Mouse (Mus musculus) layer of hippocampus, adult 2 months (tissue): Measurements from ENCODE around the gene Apoc1. TPM values are rescaled to one million over a fixed set of nuclear protein-coding genes. Genes with fewer than 3 reads are reported as not detected.
A peak's percentile ranks its signal among the peaks of the same experiment; 100 is the strongest.

Experiments used
- DNase-seq, 2 experiments: peaks; one replicate each; pipeline ENCODE4 v3.0.0; 2022; ENCODE audit warnings: low spot score in 2 of 2
- H3K27ac ChIP-seq: fragments of 200-600 bp; 2 replicates; pipeline ENCODE4 v1.8.1; 2022
- H3K4me3 ChIP-seq: fragments of 200-600 bp; 2 replicates; pipeline ENCODE4 v1.8.1; 2022; ENCODE audit warnings: mild to moderate bottlenecking
- CTCF ChIP-seq: fragments of 200-600 bp; conservative IDR thresholded peaks from 2 replicates; pipeline ENCODE4 v1.8.1; 2022; ENCODE audit warnings: antibody characterized with exemption, mild to moderate bottlenecking, moderate library complexity
- total RNA-seq, 2 experiments: library from RNA; stranded (reverse); gene quantifications; 2 replicates each; pipeline ENCODE4 v1.2.3; 2021

Apoc1 gene
- total RNA-seq, 2 experiments from 2014 or later = 3.1 to 3.5 TPM

DNA sequence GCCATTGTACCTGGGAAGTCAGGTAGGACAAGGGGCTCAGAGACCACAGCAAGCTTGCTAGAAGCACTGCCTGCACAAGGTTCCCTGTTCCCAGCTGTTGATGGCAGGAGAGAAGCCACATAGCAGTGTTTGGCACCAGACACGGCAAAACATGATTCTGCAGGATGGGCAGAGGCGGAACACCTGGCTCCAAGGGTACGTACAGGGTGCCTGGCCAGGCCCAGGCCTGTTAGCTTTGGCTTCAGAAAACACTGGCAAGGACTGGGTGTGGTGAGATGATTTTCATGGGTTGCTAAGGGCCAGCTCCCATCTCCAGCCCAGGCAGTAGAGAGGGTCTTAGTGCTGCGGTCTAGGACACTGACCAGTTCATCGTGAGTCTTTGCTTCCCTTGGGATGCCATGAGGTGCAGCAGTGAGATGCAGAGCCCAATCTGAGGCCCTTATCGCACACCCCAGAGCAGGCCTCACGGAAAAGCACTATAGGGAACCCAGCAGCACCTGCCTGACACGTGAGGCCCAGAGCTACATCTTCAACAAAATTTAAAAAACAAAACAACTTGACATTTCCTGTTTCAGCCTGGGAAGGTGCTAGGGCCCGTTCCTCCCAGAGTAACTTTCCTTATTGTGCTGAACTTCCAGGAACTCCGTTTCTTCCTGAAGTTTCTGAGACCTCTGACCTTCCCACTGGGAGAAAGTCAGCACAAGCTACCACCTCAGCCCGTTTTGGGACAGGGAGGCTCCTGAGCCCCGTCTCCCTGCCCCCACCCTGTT is 8.0 kb upstream of the Apoc1 start:
- Histone ChIP-seq H3K27ac (peak overlapping the region; percentile 91), H3K4me3 (no peak overlapping the region)
- TF ChIP-seq CTCF = no peak
- no peak for DNase-seq

DNA sequence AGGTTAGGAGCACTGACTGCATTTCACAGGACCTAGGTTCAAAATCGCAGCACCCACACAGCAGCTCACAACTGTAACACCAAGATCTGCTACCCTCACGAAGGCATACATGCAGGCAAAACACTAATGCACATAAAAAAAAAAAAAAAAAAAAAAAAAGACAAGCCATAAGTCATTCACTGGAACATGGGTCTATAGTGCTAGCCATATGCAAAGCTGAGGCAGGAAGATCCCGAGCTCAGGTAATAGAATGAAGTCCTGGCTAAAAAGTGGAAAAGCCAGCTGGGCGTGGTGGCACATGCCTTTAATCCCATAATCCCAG is 7.3 kb upstream of the Apoc1 start:
- no peak overlapping the region; the same call in 1 of the 2 replicates for H3K4me3 ChIP-seq
- no peak for TF ChIP-seq CTCF
- no peak for DNase-seq
- peak overlapping the region; percentile 91 for H3K27ac ChIP-seq

DNA sequence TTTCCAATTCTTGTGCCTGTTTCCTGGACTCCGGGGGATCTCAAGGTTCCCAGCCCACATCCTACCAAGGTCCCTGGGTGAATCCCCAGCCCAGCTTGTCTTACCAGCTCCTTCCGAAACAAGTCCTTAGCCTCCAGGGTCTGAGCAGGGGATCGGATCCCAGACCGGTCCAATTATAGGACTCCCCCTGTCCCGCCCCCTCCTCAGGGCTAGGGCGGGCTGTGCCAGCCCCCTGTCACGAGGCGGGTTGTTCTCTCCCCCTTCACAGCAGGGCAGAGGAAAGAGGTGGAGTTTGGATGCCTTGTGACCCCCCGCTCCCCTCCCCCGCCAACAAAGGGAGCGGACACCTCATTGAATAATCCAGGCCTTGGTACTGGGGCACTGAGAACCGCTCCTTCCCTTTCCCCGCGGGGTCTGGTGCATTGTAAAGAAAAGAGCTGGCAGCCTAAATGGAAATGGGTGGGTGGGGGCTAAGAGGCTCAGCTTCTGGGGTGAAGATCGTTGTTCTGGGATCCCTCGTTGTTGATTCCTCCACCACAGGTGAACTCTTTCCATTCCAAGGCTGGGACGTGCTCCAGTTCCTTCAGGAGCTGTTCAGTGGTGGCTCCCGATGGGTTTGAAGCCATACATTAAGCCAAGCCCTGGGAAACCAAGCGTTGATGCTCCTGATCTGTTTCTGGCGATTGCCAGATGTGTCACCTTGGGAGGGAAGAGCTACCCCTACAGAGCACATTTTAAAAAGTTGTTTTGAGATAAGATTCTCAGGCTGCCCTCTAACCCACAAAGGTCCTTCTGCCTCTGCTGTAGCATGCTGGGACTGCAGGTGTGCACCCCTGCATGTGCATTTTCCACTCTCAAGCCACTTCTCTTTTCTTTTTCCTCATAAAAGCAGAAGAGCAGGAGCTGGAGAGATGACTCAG is 6.7 kb upstream of the Apoc1 start, which contains the start of gene Apoe:
TSS of gene Apoe (minus strand) at position 282 of the 920 bp plus-strand sequence.
- TF ChIP-seq CTCF = no peak
- Histone ChIP-seq H3K27ac (peak within 1 kb of the TSS; percentile 91), H3K4me3 (peak within 1 kb of the TSS; percentile 60)
- DNase-seq = peak; percentile 60 to 86

DNA sequence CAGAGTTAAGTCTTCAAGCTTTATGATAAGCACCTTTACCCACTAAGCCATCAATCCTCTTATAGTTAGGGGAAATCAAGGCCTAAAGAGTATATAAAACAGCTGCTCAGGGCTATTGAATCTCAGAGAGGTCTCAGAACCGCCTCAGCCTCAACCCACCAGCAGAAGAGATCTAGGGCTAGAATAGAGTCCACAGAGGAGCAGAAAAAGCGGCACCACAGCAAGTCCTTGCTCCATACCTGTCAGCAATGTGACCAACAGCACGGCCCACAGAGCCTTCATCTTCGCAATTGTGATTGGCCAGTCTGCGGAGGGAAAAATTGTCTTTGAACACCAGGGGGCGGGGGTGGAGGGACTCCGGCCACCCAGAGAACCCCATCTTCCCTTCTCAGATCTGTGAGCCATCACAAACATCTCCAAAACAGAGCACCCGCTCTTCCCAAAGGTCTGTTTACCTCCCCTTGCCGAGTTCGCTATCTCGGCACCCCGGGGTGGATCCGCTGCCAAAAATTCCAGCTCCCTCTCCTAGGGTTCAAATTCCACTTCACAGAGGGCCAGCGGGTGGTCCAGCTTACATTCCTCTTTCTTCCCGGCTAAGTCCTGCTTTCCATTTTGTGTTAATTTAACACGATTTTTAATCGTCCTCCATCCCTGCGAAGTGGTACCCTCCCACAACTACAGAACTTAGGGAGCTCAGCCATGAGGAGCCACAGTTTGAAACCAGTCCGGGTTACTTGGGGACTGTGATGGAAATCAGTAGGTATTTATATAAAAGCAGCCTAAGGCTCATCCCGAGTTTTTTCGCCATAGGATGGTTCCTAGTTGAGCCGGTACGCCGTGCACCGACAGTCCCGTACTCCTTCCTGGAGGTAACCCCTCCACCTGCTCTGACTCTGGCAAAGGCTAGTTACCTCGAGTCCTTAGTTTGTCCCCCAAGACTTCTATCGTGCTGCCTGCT is 5.8 kb upstream of the Apoc1 start:
- DNase-seq = no peak
- Histone ChIP-seq H3K27ac (peak overlapping the region; percentile 91), H3K4me3 (peak overlapping the region; percentile 60)
- peak; percentile 52 for TF ChIP-seq CTCF

DNA sequence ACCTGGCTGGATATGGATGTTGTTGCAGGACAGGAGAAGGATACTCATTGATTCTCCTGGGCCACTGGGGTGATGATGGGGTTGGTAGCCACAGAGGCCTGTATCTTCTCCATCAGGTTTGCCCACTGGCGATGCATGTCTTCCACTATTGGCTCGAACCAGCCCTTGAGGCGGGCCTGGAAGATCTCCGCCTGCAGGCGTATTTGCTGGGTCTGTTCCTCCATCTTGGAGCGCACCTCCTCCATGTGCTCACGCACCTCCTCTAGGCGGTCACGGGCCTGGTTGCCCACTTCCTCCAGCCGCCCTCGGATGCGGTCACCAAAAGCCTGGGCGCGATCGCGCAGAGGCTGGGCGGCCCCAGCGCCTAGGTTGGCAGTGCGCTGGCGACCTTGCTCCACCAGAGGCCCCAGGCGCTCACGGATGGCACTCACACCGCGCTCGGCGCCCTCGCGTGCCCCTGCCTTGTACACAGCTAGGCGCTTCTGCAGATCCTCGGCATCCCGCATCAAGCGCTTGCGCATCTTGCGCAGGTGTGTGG is 3.9 kb upstream of the Apoc1 start:
- no peak for DNase-seq
- H3K4me3 ChIP-seq = peak overlapping the region; percentile 60
- H3K27ac ChIP-seq = peak overlapping the region; percentile 91; the same call in 1 of the 2 replicates
- TF ChIP-seq CTCF = no peak

DNA sequence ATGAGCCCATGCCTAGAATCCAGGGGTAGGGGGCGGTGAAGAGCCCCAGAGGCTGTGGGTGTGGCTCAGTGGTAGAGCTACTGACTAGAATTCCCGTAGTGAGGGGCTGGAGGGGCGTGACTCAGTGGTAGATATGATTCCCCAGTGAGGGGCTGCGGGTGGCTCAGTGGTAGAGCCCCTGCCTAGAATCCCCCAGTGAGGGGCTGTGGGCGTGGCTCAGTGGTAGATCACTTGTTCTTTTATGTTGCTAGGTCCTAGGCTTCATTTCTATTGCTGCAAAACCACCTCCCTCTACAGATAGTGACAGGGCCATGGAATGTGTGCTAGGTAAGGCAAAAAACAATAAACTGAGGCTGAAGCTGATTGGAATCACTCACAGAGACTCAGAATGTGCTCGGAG is 3.4 kb upstream of the Apoc1 start:
- peak overlapping the region; percentile 91; the same call in 1 of the 2 replicates for H3K27ac ChIP-seq
- no peak for TF ChIP-seq CTCF
- peak overlapping the region; percentile 60 for H3K4me3 ChIP-seq
- no peak for DNase-seq

DNA sequence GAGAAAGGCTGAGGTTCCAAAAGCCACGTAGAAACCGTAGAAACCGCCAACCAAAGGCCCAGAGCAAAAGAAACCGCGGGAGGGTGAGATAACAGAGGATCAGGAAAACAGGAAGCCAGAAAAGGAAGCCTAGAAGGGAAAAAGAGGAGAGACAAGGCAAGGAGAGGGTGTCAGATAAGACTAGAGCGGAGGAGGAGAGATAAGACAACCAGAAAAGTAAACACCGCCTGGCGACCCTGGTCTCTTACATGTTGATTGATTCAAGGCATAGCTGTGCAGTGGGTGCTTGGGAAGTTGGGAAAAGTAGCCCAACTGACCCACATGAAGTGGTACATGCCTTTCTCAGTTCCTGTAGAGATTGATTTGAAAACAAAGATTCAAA is 2.7 kb upstream of the Apoc1 start:
- H3K27ac ChIP-seq = peak overlapping the region; percentile 78
- DNase-seq = no peak
- no peak for TF ChIP-seq CTCF
- H3K4me3 ChIP-seq = peak overlapping the region; percentile 60

DNA sequence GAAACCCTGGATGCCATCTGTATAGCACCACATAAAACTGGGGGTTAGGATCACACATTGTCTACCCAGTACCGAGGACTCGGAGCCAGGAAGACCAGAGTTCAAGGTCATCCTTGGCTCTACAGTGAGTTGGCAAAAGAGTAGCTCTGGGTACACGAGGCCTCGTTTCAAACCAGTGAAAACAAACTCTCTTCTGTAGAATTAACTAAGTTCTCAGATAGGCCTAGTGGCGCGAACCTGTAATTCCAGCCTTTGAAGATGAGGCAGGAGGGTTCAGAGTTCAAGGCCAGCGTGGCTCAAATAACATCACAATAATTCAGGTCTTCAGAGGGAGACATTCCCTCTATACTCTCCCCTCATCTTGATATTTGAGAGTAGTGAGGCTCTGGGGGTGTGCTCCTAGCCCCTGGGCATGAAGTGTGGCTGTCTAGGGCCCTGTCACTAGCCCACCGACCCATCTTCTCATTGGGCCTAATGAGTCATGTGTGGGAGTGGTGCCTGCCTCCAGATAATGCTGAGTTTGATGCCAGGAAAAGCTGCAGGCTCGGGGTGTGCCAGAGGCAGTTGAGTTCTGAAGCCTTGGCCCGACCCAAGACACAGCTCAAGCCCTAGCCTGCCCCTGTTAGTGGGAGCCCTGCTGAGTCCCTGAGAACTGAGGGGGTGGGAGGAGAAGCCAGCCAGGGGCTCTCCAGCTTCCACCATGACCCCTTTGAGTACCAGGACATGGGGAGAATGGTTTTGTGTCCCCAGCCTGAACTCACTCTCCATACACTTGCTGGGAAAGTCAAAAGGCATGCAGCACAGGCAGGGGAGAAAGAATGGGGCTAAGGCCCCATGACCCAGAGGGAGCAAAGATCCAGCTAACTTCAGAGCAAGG is 2.1 kb upstream of the Apoc1 start:
- Histone ChIP-seq H3K4me3 (peak overlapping the region; percentile 60), H3K27ac (peak overlapping the region; percentile 78)
- no peak for DNase-seq
- no peak for TF ChIP-seq CTCF

DNA sequence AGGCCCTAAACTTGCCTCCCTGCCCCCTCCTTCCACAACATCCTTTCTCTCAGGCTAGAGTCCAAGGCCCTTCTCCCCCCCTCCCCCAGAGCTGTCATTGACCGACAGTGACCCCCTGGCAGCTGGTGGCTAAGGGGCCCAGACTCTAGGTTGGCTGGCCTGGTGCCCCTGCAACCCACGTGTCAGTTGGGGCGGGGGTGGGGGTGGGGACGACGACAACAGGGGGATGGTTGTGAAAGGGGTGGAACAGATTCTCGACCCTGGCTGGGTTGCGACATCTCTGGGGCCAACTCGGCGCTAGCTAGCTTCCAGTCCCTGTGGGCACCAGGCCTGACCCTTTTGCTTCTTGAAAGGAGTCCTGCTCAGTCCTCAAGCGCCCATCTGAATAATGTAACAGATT is 961 bp upstream of the Apoc1 start:
- DNase-seq = peak; percentile 61 to 66
- no peak overlapping the region for H3K4me3 ChIP-seq
- H3K27ac ChIP-seq = peak overlapping the region; percentile 78
- TF ChIP-seq CTCF = no peak

DNA sequence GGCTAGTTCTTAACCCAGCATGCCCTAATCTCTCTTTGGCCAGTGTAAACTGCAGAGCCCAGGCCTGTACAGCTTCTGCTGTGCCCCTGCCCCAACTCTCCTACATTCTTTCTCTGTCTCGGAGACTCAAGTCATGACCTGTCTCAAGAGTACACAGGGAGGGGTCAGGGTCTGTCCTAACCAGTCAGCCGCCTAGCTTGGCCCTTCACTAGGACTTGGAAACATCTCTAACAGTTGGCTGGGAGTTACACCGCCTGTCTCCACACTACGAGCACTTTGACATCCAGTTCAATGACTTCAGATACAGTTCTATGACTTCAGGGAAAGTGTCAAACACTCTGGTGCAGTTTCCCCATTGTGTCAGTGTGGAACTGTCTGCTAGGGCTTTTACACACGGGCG is 1.0 kb downstream of the Apoc1 start:
- no peak for DNase-seq
- Histone ChIP-seq H3K4me3 (no peak overlapping the region), H3K27ac (no peak overlapping the region)
- TF ChIP-seq CTCF = no peak

DNA sequence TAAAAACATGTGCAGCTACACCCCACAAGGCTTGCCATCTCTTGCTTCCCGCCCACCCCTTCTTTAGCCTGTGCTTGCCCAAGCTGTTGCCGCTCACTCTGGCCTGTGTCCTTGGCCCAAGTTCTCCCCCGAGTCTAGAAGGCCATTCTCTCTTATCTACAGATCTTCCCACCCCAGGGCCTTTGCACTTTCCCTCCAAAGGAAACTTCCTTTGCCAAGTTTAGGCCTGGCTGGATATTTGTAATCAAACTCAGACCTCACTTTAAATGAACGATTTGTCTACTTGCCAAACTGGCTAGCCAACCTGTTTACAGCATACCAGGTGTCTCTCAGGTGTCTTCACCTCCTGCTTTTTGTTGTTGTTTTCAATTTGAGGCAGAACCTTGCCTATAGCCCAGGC is 1.6 kb downstream of the Apoc1 start:
- Histone ChIP-seq H3K27ac (no peak overlapping the region), H3K4me3 (no peak overlapping the region)
- DNase-seq = no peak
- no peak for TF ChIP-seq CTCF
